Mouse (Mus musculus) right cerebral cortex, postnatal 25 days (tissue): ENCODE results near the gene Ppfibp1.

Experiments used
- DNase-seq: peaks from one replicate; pipeline ENCODE4 v3.0.0; 2022

Ppfibp1 gene

DNA sequence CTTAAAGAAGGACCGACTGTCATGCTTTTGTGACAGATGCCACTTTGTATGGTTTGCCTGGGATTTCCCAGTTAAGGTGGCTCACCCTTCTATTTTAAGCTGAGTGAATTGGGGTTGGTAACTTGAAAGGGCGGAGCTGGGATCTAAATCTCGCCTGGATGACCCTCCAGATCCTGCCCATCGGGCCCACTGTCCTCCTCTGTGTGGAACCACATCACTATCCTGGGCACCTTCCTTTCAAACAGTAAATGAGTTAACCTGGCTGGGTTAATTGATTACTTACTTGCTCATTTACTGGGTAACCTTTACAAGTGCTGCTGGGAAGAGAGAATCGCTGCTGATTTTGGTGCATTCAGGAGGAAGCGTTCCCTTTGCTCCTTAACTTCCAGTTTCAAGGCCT, 30.1 kb downstream of the Ppfibp1 start:
- DNase-seq, result no peak

DNA sequence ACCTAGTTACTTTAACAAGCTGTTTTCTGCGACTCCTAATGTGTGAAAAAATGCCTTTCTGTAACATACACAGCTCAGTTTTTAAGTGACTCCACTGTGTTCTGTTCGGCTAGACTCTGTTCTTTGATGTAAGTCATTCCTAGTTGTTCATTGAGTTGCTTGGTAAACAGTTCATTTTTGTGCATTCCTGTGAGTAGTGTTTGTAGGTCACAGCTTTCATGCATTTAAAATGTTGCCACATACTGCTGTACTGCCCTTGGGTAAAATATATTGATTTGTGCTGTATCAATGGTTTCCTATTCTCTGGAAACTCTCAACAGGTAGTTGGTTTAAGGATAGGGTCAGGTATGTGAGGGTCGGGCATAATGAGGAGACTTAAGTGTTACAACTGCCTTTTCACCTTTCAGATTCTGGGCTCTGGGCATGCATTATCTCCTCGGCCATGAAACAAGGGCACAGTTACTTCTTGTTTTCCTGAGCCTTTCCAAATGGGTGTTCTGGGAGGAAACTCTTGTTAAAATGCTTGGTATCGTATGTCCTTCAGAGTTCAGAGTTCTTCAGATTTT, 38.2 kb downstream of the Ppfibp1 start:
- DNase-seq, result no peak

DNA sequence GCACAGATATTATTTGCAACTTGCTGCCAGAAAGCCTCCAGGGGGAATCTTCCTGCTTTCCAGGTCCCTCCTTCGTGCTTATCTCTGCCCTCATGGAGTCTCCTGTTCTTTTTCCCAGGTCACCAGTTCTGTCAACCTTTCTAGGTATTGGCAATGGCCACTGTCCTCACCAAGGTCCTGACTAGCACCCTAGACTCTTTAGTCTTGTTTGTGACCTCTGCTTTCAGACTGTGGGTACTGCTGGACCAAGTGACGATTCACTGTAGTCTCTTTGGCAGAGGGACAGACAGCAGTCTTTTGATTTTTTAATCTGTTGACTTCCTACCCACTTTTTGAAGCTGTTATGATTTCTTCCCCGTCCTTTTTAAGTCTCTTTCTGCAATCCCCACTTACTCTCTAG, 39.8 kb downstream of the Ppfibp1 start:
- DNase-seq, result no peak

DNA sequence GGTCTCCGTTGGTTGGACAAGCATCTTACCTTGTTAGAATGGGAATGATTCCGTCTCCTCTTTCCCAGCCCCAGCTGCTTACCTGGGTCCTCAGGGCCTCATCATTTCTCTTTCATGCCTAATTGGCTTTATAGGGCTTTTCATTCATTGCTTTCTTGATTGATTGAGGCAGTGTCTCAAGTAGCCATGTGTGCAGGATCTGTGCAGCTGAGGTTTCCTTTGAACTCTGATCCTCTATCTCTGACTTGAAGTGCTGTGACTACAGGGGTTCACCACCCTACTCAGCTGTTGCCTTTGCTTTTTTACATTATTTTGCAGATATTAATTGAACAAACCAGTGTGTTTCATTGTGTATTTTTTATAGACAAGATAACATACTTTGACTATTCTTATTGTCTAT, 40.7 kb downstream of the Ppfibp1 start:
- no peak for DNase-seq

DNA sequence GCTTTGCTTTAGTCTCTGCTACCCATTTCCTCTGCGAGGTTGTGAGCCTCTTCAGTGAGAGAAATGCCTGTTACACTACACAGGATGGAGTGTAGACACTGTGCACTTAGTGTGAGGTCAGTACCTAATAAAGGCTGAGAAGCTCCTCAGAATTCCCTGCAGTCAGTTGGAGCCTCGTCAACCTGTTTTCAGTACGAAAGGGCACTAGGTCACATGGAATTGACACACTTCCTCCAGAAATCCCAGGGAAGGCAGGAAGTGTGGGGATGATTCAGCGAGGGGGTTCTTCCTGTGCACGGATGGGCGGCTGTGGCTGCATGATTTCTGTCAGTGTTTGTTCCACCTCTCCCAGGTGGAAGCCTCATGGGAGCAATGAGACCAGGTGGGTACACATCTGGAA, 44.8 kb downstream of the Ppfibp1 start:
- no peak for DNase-seq

DNA sequence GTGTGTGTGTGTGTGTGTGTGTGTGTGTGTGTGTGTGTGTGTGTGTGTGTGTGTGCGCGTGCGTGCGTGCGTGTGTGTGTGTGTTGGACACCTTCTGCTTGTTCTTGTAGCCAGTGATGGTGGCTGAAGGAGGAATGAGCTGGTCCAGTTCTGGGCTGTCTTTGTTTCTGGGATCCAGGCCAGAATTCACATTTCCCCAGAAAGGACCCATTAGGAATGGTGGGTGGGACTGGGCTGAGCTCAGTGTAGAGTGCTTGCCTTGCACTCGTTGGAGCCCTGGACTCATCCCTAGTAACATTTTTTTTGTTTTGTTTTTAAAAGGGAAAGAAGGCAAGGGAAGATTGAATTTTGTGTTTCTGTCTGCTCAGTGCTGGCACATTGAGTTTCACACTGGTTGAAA, 47.7 kb downstream of the Ppfibp1 start:
- DNase-seq, result no peak

DNA sequence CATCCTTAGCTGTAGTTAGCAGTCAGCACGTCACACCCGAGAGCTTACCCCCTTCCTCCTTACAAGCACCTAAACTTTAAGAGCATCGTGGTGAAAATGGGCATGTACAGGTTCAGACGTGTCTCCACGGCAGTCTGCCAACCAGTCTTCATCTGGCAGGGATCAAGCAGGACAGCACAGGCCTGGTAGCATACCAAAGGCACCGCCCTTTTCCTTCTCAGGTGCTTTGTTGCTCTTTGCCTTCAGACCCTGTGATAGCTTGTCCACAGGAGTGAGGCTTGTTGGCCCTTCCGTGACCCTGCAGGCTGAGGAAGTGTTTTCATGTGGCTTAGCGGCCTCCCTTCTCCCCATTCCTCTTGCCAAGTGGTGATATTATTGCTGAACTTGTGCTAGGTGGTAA, 50.7 kb downstream of the Ppfibp1 start:
- DNase-seq, result no peak

DNA sequence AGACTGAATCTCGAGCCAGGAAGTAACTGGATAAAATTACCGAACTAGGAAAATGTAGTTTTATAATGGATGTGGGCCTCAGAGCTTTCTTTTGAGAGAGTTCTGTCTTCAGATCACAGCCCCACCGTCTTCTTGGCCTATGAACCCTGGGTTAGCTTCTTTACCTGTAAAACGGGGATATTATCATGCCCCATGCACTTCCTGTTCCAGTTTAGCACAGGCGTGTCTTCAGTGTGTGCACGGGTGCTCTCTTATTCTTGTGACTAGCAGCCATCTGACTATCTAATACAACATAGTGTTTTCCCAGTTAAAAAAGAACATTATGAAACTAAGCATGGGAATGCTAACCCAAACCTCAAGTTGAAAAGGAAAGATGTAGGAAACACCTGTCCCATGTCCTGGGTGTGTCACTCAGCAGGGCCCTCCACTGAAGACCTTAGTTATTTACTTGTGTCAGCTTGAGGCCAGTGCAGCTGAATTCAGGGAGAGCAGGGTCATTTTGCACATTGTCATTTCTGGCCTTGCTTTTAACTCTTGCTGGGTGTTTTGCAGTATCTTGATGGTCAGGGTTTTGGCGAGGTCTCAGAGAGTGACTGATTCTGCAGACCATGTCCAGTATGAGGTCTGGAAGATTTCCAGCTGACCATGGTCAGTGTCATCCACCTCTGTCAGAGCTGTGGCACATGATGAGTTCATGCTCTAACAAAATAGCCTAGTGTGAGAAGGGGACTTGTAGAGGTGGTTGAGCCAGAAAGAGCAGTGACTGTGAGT, 53.4 kb downstream of the Ppfibp1 start:
- DNase-seq, result no peak

DNA sequence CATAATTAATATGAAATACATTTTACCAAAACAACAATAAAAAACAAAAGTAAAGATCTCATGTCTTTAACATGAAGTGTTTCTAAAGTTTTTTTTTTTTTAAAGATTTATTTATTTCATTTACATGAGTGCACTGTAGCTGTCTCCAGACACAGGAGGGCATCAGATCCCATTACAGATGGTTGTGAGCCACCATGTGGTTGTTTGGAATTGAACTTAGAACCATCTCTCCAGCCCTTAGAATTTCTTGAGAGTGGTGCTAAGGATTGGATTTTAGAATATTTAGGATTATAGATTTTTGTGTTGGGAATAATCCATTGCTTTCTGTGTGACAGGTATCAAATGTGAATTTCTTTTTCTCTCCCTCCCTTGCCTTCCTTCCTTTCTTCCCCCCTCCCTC, 55.7 kb downstream of the Ppfibp1 start:
- DNase-seq, result no peak

DNA sequence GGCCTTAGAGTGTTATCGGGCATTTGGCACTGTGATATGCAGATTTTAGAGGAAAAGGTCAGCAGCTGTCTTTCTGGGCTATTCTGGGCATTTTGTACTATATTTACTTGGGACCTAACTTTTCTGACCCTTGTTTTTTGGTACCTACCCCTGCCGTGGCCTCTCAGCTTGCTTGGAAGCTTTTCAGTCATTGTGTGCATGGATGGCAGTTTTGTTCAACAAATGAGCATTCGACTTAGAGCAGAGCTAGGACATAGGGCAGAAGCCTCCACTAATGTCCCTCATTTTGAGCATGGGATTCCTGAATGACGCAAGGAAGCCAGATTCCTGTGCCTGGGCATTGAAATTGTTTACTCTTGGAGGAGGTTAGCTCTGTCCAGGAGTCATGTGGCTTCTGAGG, 56.5 kb downstream of the Ppfibp1 start:
- no peak for DNase-seq

DNA sequence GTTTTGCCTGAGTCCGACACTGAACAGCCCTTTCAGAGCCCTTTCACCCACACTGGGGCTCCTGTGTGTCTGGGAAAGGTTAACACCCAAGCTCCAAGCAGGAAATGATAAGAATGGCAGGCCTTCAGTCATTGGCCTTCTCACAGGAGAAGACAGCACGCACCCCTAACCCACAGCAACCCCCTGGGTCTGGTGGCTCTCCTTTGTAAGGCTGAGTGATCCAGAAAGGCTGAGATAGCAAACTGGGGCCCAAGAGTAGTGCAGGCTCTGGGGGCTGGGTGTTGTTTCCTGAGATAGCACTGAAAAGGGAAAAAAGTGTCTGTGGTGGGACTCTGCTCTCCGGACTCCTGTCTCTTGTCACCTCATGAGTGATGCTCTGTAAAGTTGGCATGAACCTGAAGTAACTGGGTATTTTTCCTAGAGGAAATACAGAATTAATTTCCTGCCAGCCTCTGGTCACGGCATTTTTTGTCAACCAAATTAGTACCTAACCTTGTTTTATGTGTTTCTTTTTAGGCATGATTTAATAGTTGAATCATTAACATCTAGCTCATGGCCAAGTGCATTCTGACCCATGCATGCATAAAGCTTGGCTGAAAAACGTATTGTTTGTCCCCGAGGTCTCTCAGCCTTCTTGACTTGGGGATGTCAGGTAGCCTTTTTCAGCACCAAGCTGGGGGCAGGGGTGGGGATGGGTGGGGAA, 58.2 kb downstream of the Ppfibp1 start:
- no peak for DNase-seq

DNA sequence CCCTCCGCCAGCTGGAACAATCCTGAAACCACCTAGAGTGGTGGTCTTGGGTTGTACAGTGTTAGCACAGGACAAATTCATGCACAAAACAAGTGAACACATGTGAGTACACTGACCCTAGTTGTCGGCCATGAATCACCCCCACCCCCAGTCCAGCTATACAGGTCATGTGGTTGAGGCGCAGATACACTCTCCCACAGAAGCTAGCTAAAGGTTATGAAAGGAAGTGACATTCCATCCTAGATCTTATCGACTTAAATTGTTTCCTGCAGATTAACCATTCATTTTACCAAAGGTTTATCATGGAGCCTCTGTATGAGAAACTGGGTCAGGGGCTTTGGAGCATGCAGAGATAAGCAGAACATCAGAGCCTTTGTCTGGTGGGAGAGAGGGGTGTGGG, 58.9 kb downstream of the Ppfibp1 start:
- no peak for DNase-seq

DNA sequence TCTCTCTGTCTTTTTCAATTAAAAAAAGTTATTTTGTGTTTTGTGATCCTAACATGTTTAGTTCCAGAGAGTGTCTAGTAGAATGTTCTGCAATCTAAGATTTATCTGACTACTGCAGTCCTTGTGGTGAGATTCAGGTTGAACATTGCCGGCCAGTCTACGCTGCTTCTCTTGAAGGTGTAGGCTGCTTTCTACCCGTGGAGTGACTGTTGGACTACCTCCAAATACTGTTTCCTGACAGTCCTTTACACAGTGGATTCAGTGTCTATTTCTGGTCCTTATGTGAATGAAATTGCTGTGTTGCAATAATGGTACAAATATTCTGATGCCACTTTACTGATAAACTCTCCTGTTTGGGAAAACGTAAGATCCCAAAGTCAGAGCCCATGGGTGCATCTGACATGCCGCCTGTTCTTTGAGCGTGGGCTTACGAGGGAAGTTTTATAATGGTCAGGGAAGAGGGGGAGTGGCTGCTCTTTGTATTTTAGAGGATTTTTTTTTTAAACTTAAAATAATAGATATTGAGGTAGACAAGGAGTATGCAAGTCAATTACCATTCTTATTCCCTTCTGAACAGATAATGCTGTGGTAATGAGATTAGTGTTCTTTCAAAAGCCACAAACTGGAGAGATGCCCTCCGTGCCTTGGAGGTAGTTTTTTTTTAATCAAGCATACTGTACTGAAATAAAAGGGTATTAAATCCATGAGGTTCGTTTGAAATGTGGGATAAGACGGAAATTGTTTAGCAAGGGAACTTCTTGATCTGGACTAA, 61.6 kb downstream of the Ppfibp1 start:
- no peak for DNase-seq

DNA sequence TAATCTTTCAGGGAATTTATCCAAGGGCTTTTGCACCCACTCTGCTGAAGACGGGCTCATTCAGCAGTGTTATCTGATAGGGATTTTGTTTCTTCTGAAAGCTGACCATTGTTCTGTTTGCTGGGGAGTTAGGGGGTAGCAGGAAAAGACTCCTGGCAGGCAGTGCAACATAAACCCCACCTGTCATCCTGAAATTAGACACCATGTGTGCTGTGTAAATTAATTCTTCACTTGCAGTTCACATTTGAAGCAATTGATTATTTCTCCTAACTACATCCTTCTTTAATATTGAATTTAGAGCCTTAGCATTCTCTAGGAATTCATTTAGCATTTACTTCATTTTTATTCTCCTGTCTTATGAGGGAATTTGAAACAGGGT, 62.2 kb downstream of the Ppfibp1 start:
- DNase-seq, result no peak

DNA sequence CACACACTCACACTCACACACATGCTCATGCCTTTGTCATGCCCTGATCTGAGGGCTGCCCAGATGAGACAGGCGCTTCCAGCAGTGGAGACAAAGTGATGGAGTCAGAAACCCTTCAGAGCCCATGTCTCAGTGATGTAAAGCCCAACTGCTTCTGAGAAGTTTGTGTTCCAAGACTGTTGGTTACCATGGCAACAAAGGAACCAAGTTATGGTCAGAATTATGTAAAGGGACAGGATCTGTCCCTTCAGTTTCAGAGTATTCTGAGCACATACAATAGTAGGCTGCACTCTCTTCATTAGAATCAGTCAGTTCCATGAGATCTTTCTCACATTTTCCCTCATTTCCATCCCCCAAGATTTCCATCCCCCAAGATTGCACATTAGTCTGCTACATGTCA, 66.0 kb downstream of the Ppfibp1 start, which contains the start of gene 1700034J05Rik:
Gene 1700034J05Rik, minus strand, starts transcription at position 165 of the 400 bp plus-strand sequence.
- DNase-seq, result no peak

DNA sequence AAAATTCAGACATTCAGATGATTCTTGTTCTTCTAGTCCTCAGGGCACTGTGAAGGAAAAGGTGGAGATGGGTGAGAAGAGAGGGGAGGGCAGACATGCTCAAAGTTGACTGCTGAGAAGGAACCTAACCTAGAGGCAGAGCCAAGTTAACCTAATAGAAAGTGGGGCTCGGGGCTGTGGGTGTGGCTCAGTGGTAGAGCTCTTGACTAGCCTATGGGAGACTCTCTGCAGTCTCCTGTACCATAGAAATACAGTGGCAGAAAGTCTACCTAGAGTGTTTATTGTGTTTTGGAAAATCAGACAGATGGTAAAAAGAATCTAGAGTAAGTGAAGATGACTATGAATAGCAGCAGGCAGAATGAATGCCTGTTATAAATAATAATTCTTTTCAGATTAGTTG, 67.2 kb downstream of the Ppfibp1 start:
- DNase-seq, result no peak

DNA sequence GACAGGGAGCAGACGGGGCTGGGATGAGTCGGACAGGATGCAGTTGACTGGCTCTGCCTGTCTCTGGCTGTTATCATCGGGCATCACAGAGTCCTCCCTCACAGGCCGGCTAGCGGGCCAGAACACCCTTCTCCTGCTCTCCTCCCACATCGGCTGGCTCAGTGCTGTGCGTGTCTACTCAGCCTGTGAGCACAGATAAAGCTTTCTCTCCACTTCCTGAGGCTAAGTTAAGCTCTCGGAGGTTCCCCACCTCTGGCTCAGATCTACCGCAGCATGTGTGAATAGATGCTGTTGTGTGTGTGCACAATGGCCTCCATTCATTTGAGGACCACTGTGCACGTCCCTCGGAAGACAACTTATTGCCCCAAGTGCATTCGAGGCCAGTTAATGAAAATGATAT, 67.6 kb downstream of the Ppfibp1 start:
- DNase-seq, result peak; percentile 64

DNA sequence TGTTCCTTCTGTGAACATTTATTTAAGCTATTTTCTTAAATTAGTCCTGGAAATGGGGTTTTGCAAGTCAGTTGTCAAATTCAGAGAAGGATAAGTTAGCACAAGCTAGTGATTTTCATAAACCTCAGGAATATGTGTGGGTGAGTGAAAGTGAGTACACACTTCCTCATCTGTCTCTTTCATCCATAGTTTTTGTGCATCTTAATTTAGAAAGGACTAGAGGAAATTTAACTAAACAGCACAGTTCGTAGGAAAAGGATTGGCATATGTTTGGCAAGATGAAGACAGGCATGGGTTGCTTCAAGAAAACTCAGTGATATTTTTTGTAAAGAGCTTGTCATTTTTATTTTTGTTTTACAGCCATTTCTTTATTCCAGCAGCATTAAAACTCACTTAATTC, 68.7 kb downstream of the Ppfibp1 start:
- no peak for DNase-seq

DNA sequence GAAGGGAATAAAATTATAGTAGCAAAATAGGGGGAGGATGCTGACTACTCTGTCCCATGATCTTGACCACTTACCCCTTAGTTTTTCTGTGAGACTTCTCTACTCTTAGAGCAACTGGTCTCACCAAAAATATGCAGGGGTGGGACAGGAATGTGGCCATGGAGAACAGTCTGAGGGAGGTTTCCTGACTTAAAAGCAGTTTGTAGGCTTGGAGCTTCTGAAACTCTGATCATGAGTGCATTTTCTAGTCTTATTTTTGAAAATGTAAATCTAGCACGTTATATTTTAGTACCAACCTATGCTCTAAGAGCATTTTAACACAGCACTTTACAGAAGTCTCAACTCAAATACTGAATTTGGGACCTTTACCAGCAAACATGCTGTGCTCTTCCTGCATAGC, 70.4 kb downstream of the Ppfibp1 start:
- no peak for DNase-seq

DNA sequence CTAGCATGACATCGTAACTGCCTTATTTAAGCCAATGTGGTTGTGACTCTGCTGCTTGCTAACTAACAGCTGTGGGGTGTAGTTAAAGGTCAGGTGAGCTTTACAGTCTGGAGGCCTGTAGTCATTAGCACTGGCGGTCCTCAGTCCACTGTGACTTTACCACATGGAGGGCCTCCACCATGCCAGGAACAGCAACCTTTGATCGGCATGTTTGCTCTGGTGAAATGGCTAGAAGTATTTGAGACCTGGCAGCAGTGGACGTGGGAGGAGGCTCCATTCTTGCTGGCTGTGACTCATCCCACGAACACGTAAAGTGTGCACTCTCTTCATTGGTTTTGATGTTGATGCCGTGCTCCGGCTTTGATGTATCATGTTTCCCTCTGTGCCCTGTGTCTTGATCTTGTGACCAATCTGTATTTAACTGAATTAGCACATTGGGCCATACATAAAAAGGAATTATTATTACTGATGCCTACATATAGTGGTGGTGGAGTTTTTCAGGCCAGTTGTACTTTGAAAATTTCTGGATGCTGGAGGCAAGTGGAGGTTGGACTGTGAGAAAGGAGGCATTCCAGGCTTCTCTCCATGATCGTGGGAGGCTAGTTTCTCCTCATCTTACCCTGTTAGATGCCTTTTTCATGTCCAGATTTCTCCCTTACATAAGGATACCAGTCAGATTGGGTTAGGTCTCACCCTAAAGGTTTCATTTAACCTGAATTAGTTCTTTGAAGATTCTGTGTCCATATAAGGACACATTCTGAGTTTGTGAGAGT, 71.8 kb downstream of the Ppfibp1 start:
- no peak for DNase-seq

DNA sequence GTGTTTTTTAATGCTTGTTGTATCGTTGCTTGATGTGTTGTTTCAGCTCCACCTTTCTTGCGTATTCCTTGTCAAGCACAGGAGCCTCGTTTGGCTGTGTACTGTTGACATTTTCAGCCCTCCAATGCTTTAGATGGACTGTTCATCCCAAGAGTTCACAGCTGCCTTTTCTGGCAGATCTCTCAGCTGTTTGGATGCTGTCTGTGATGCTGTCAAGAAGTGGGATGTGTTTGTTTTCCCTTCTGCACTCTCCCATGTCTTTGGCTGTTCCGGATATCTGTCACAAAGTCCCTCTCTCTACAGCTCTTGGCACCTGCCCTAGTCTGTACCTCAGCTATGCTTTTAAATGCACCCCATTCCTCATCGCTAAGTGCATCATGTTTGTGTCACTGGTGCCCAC, 72.7 kb downstream of the Ppfibp1 start:
- no peak for DNase-seq

DNA sequence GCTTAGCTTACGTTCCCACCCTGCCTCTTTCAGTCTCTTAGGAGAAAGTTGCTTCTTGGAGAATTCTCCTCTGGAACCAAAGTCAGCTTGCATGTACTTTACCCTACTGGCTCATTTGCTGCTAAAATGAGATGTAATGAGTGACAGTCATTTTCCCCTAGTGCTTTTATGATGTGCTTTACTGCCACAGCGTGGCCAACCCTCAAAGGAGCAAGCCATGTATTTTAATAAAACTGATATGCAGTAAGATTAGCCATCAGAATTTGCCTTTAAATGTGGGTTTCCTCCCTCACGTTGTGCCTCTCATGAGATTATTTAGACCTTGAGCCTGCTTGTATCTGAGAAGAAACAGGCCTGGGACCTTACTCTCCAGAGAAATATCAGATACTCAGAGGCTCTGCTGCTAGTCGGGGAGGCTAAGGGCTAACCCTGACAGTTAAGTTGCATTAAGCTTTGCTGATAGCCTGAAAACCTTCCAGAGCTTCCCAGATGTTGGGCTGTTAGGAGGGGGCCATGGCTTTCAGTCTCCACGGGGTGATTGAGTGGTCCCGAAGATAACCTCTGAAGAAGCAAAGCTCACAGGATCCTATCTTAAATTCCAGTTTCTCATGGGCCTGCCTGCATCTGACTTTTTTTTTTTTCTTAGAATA, 73.7 kb downstream of the Ppfibp1 start:
- no peak for DNase-seq
